Mouse (Mus musculus) limb, embryonic 11.5 days (tissue): ENCODE measurements around the gene Bpifb6. TPM values are rescaled to one million over a fixed set of nuclear protein-coding genes. Genes with fewer than 3 reads are reported as not detected.

Experiments
- ATAC-seq: fragments of 200-750 bp; cut with Nextera tagmentation; 2 replicates; pipeline ENCODE4 v1.8.0; 2017; ENCODE audit warnings: low read depth; ENCODE audit not compliant: insufficient number of reproducible peaks, low FRiP score, low TSS enrichment
- DNase-seq: peaks from one replicate; pipeline ENCODE4 v3.0.0-alpha.2; 2015; ENCODE audit warnings: low spot score
- H3K27ac ChIP-seq: fragments of 300-500 bp; sonication (generic); replicated peaks from 2 replicates; pipeline ENCODE4 v1.5.1; 2014; ENCODE audit warnings: low read depth, mild to moderate bottlenecking, low read length
- H3K27me3 ChIP-seq: fragments of 300-500 bp; sonication (generic); 2 replicates; pipeline ENCODE4 v1.6.1; 2014; ENCODE audit warnings: mild to moderate bottlenecking, low read length, mixed read lengths; ENCODE audit not compliant: control insufficient read depth, insufficient read depth
- H3K36me3 ChIP-seq: fragments of 300-500 bp; sonication (generic); 2 replicates; pipeline ENCODE4 v1.6.1; 2014; ENCODE audit warnings: mild to moderate bottlenecking, low read length, moderate library complexity, mixed read lengths; ENCODE audit not compliant: control insufficient read depth, insufficient read depth
- H3K4me1 ChIP-seq: fragments of 300-500 bp; sonication (generic); 2 replicates; pipeline ENCODE4 v1.6.1; 2014; ENCODE audit warnings: low read length, mixed read lengths; ENCODE audit not compliant: control insufficient read depth, insufficient read depth
- H3K4me2 ChIP-seq: fragments of 300-500 bp; sonication (generic); 2 replicates; pipeline ENCODE4 v1.6.1; 2014; ENCODE audit warnings: low read depth, mild to moderate bottlenecking, moderate library complexity; ENCODE audit not compliant: severe bottlenecking
- H3K4me3 ChIP-seq: fragments of 300-500 bp; sonication (generic); 2 replicates; pipeline ENCODE4 v1.5.1; 2014; ENCODE audit warnings: low read depth, low read length
- H3K9ac ChIP-seq: fragments of 300-500 bp; sonication (generic); 2 replicates; pipeline ENCODE4 v1.6.1; 2014; ENCODE audit warnings: mild to moderate bottlenecking, low read length
- H3K9me3 ChIP-seq: fragments of 300-500 bp; sonication (generic); 2 replicates; pipeline ENCODE4 v1.6.1; 2016; ENCODE audit warnings: low read length; ENCODE audit not compliant: control insufficient read depth
- WGBS: fragments of 180-500 bp; shearing (Covaris S2); extraction: QIAGEN DNeasy Blood & Tissue Kit; methylation state at CpG from one replicate; pipeline ENCODE4 v1.1.7; 2014; 5-methylcytosine and 5-hydroxymethylcytosine counted together
- polyA plus RNA-seq: library from polyadenylated mRNA; unstranded; fragments of >200 nt; fragmentation: Nextera tagmentation; extraction: Ambion mirVana; gene quantifications from 2 replicates; pipeline ENCODE4 v1.2.1, GENCODE M21; 2014

Gene Bpifb6
- not detected in 2 replicates for polyA plus RNA-seq

DNA sequence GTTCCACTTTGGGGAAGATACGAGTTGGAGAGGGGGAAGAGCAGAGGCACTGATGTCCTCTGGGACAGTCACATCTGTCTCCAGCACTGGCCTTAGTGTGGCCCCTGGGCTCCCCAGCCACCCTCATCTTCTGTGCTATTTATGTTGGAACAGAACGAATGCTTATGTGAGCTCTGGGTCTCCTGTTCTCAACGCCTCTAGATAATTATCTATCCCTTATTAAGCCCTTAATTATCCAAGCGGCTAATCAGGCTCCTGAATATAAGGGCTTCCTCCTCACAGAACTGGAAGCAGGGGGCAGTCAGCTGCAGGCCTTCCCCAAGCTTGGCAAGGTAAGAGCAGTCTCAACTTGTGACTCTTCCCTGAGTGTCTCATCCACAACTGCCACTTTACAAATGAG is at the start of gene Bpifb6:
Gene Bpifb6 (plus strand): TSS at position 301 of the 400 bp plus-strand sequence.
- no peak for ATAC-seq
- no peaks in the 10 kb centered on the region for H3K9me3 ChIP-seq
- 79% methylated on average over 4 of the region's 4 CpGs for WGBS
- no peaks in the 10 kb centered on the region for H3K36me3 ChIP-seq
- no peak within 1 kb of the TSS for H3K9ac ChIP-seq
- no peaks in the 10 kb centered on the region for H3K27me3 ChIP-seq
- no peak within 1 kb of the TSS for H3K4me3 ChIP-seq
- H3K27ac ChIP-seq: no peak within 1 kb of the TSS
- H3K4me2 ChIP-seq: no peak within 1 kb of the TSS
- H3K4me1 ChIP-seq: no peaks in the 10 kb centered on the region
- DNase-seq: no peak

DNA sequence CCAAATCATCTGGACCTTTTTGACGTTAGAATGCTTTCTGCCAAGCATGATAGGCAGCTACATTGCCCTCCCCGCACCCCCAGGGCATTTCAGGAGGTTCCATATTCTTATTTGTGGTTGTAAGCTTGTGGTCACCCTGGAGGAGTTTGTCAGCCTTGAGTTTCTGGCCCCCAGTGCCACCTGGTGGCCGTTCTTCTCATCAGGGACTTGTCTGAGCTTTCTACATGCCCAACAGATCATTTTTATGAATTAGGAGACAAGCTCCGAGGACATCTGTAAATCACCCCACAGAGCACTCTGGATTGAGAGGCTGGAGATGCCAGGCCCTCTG is 49.2 kb upstream of the Bpifb6 start:
- WGBS: 50% methylated on average over 4 of the region's 4 CpGs
- ATAC-seq (no peak), DNase-seq (peak; percentile 40)
- Histone ChIP-seq H3K9ac (no peak overlapping the region), H3K4me2 (no peak overlapping the region), H3K27me3 (no peaks in the 10 kb centered on the region), H3K9me3 (no peaks in the 10 kb centered on the region), H3K36me3 (no peaks in the 10 kb centered on the region), H3K4me3 (no peak overlapping the region), H3K27ac (no peak overlapping the region), H3K4me1 (no peaks in the 10 kb centered on the region)

DNA sequence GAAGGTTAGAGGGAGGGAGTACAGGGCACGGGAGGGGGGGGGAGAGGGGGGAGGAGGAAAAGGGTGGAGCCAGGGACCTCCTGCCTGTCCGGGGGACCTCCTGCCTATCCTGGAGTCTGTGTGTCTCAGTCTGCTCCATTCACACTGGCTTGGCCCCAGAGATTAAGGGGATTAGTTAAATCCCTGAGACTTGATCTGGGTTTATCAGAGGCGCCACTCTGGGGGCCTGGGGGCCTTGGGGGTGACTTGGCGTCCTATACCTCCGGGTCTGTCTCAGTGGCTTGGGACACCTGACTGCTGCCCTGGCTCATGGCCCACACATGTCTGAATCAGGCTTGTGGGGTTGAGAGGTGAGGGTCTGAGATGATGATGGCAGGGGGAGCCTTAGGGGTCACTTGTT is 46.6 kb upstream of the Bpifb6 start:
- Histone ChIP-seq H3K27me3 (no peaks in the 10 kb centered on the region; the same call in 1 of the 2 replicates), H3K27ac (no peak overlapping the region), H3K4me3 (no peak overlapping the region), H3K4me2 (no peak overlapping the region), H3K9ac (no peak overlapping the region), H3K4me1 (no peaks in the 10 kb centered on the region), H3K9me3 (no peaks in the 10 kb centered on the region), H3K36me3 (no peaks in the 10 kb centered on the region)
- no peak for ATAC-seq
- WGBS: 16% methylated on average over 5 of the region's 5 CpGs
- DNase-seq: no peak

DNA sequence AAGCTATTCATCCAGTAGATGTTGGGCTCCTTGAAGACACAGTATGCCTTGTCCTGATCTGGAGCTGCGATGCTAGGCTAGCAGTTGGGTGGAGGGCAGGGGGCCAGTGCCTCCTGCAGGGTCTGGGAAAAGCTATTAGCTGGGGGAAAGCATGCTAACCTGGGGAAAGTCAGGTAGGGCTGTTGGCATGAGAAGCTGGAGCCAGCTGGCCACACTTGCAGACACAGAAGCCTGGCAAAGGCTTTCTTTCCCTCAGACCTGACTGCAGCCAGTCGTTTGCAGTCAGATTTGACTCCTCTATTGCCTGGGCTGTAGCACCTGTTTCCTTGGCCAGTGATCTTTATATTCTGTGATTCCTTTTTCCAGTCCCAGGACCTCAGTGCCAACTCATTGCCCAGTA is 40.6 kb upstream of the Bpifb6 start:
- Histone ChIP-seq H3K4me3 (no peak overlapping the region), H3K36me3 (no peaks in the 10 kb centered on the region), H3K27me3 (no peaks in the 10 kb centered on the region; the same call in 1 of the 2 replicates), H3K4me2 (no peak overlapping the region), H3K9ac (no peak overlapping the region), H3K27ac (no peak overlapping the region), H3K4me1 (no peaks in the 10 kb centered on the region), H3K9me3 (no peaks in the 10 kb centered on the region)
- 90% methylated on average over 2 of the region's 2 CpGs for WGBS
- DNase-seq: no peak
- ATAC-seq: no peak

DNA sequence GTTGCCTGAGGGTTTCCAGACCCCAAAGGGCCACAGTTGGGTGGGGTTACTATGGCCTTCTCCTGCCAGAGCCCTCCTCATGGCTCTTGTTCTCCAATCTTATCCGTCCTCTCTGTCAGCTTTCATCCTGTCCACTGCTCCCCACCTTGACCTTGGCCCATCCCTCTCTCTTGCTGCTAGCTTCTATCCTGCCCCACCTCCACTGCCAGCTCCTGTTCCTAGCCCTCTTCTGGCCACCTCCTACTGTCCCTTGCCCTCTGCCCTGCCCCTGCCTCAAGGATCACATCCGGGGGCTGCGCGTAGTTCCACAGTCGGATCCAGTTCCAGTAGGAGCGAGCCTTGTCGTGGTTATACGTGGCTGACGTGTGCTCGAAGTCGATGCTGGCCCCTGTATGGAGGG is 39.9 kb upstream of the Bpifb6 start:
- ATAC-seq (no peak), DNase-seq (no peak)
- H3K4me2 ChIP-seq: no peak overlapping the region
- H3K4me1 ChIP-seq: no peaks in the 10 kb centered on the region
- H3K27ac ChIP-seq: no peak overlapping the region
- H3K9me3 ChIP-seq: no peaks in the 10 kb centered on the region
- no peaks in the 10 kb centered on the region for H3K36me3 ChIP-seq
- no peaks in the 10 kb centered on the region; the same call in 1 of the 2 replicates for H3K27me3 ChIP-seq
- no peak overlapping the region for H3K4me3 ChIP-seq
- H3K9ac ChIP-seq: no peak overlapping the region
- 94% methylated on average over 11 of the region's 11 CpGs for WGBS

DNA sequence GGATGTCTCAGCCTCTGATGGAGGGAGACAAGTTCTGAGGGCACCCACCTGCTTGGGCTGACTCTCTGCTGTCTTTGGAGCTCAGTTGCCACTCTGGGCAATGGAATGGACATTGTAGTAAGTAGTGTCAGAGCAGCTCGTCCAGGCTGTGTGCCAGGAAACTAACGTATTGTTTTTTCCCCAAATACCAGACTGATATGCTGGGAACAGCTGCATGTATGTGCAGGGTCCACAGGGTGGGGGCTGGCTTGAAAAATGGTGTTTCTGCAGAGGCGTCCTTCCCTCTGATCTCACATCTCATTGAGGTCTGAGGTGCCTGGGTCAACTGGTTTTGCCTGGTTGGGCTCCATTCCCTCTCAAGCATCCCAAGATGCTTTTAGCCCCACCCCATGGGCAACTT is 39.5 kb upstream of the Bpifb6 start:
- no peak for ATAC-seq
- Histone ChIP-seq H3K9ac (no peak overlapping the region), H3K27ac (no peak overlapping the region), H3K4me2 (no peak overlapping the region), H3K27me3 (no peaks in the 10 kb centered on the region; the same call in 1 of the 2 replicates), H3K36me3 (no peaks in the 10 kb centered on the region), H3K9me3 (no peaks in the 10 kb centered on the region), H3K4me1 (no peaks in the 10 kb centered on the region), H3K4me3 (no peak overlapping the region)
- 74% methylated on average over 3 of the region's 3 CpGs for WGBS
- DNase-seq: no peak

DNA sequence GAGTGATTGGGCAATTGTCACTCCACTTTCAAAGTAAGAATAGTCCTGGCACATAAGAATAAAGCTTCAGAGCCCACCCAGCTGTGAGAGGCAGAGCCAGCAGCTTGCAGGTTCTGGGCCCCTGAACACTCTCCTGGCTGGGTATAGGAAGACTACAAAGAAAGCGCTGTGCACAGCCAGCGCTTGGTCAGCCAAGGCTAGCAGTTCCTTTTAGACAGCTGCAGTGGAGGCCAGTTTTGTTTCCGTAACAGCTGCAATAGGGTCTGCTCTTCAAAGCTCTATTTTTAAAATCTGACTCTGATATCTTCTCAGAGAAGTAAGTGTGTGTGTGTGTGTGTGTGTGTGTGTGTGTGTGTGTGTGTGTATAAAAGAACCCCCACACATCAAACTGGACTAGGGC is 38.2 kb upstream of the Bpifb6 start:
- no peaks in the 10 kb centered on the region for H3K36me3 ChIP-seq
- H3K4me1 ChIP-seq: no peaks in the 10 kb centered on the region
- no peak for DNase-seq
- no peak overlapping the region for H3K27ac ChIP-seq
- no peak for ATAC-seq
- no peak overlapping the region for H3K4me3 ChIP-seq
- no peaks in the 10 kb centered on the region; the same call in 1 of the 2 replicates for H3K27me3 ChIP-seq
- H3K4me2 ChIP-seq: no peak overlapping the region
- no peaks in the 10 kb centered on the region for H3K9me3 ChIP-seq
- no peak overlapping the region for H3K9ac ChIP-seq
- 93% methylated on average over 3 of the region's 3 CpGs for WGBS

DNA sequence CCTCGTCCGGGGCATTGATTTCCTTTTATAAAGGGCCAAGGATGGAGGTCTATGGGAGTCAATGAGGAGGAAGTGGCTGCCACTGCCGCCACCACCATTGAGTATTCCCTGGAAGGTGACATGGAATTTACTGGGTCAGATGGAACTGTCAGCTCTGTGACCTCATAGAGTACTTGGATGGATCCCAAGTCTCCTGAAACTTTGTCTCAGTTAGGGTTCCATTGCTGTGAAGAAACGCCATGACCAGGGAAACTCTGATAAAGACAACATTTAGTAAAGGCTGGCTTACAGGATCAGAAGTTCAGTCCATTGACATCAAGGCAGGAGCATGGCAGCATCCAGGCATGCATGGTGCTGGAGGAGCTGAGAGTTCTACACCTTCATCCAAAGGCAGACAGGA is 29.2 kb upstream of the Bpifb6 start, which contains the start of gene Sun5:
Gene Sun5 (minus strand): TSS at position 101 of the 400 bp plus-strand sequence.
- H3K9me3 ChIP-seq: no peaks in the 10 kb centered on the region
- 93% methylated on average over 4 of the region's 4 CpGs for WGBS
- no peaks in the 10 kb centered on the region for H3K27me3 ChIP-seq
- no peak within 1 kb of the TSS for H3K4me3 ChIP-seq
- DNase-seq (no peak), ATAC-seq (no peak)
- H3K4me1 ChIP-seq: no peaks in the 10 kb centered on the region
- no peak within 1 kb of the TSS for H3K4me2 ChIP-seq
- no peak within 1 kb of the TSS for H3K27ac ChIP-seq
- no peak within 1 kb of the TSS for H3K9ac ChIP-seq
- no peaks in the 10 kb centered on the region for H3K36me3 ChIP-seq

DNA sequence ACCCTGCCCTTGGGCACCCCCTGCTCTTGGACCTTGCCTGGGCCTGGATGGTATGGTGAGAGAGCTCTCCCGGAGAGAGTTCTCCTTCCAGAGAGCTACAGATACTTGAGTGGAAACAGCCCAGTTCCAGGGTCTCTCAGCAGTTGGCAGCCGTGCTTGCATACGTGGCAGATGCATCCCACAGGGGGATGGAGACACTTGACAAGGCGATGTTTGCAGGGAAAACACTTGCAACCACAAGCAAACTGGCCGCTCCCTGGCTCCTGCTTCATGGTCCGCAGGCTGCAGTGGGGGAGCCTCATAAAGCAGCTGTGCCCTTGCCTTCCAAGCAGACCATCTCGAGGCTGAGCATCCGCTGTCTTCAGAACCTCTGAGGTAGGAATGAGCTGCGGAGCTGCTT is 25.4 kb upstream of the Bpifb6 start, which contains the start of gene Bpifb2:
Gene Bpifb2 (plus strand): TSS at position 301 of the 400 bp plus-strand sequence.
- H3K27me3 ChIP-seq: no peaks in the 10 kb centered on the region
- ATAC-seq: no peak
- H3K4me1 ChIP-seq: no peaks in the 10 kb centered on the region

More for the DNA sequence above, 25.4 kb upstream of the Bpifb6 start, which contains the start of gene Bpifb2:
- no peaks in the 10 kb centered on the region for H3K9me3 ChIP-seq
- WGBS: 74% methylated on average over 9 of the region's 9 CpGs
- no peaks in the 10 kb centered on the region for H3K36me3 ChIP-seq
- no peak for DNase-seq
- H3K4me3 ChIP-seq: no peak within 1 kb of the TSS
- H3K4me2 ChIP-seq: no peak within 1 kb of the TSS
- H3K9ac ChIP-seq: no peak within 1 kb of the TSS
- no peak within 1 kb of the TSS for H3K27ac ChIP-seq
